Mouse (Mus musculus) liver, embryonic 14.5 days (tissue): ENCODE measurements around the gene Akt3. TPM values are rescaled to one million over a fixed set of nuclear protein-coding genes. Genes with fewer than 3 reads are reported as not detected.

Source experiments
- ATAC-seq: fragments of 200-750 bp; cut with Nextera tagmentation; 2 replicates; pipeline ENCODE4 v1.8.0; 2017; ENCODE audit warnings: moderate number of reproducible peaks, mild to moderate bottlenecking, moderate library complexity; ENCODE audit not compliant: insufficient read depth
- DNase-seq, 3 experiments: peaks; one replicate each; pipeline ENCODE4 v3.0.0-alpha.2; 2012 to 2013; ENCODE audit warnings: low read depth in 3 of 3, low spot score in 3 of 3
- H3K27ac ChIP-seq: fragments of 300-500 bp; sonication (generic); 2 replicates; pipeline ENCODE4 v1.5.1; 2014; ENCODE audit warnings: moderate library complexity, mild to moderate bottlenecking, control low read depth, inconsistent platforms
- H3K27me3 ChIP-seq: fragments of 300-500 bp; sonication (generic); 2 replicates; pipeline ENCODE4 v1.6.1; 2014; ENCODE audit warnings: mild to moderate bottlenecking, low read length, moderate library complexity; ENCODE audit not compliant: control insufficient read depth, insufficient read depth
- H3K36me3 ChIP-seq: fragments of 300-500 bp; sonication (generic); replicated peaks from 2 replicates; pipeline ENCODE4 v1.6.1; 2014; ENCODE audit warnings: low read depth; ENCODE audit not compliant: control insufficient read depth, insufficient read depth
- H3K4me1 ChIP-seq, 2 experiments: fragments of 200-500 bp in 1 of 2; fragments of 300-500 bp in 1 of 2; sonication (generic) in 1 of 2; replicated peaks; 2 replicates each; pipeline ENCODE4 v1.6.1; 2012 to 2014; ENCODE audit warnings: antibody characterized with exemption in 1 of 2, inconsistent platforms in 1 of 2, low read length in 1 of 2; ENCODE audit not compliant: control insufficient read depth in 2 of 2, insufficient read depth in 2 of 2
- H3K4me2 ChIP-seq: fragments of 300-500 bp; sonication (generic); 2 replicates; pipeline ENCODE4 v1.6.1; 2014; ENCODE audit warnings: low read depth, mild to moderate bottlenecking, control low read depth, moderate library complexity
- H3K4me3 ChIP-seq, 2 experiments: fragments of 200-500 bp in 1 of 2; fragments of 300-500 bp in 1 of 2; sonication (generic) in 1 of 2; 2 replicates each; pipeline ENCODE4 v1.5.1; 2012 to 2014; ENCODE audit warnings: low read depth in 2 of 2, low read length in 2 of 2, mild to moderate bottlenecking in 2 of 2, control low read depth in 1 of 2, inconsistent platforms in 1 of 2, moderate library complexity in 1 of 2; ENCODE audit not compliant: insufficient read depth in 1 of 2
- H3K9ac ChIP-seq: fragments of 300-500 bp; sonication (generic); replicated peaks from 2 replicates; pipeline ENCODE4 v1.6.1; 2014; ENCODE audit warnings: mild to moderate bottlenecking, control low read depth, moderate library complexity
- H3K9me3 ChIP-seq: fragments of 300-500 bp; sonication (generic); 2 replicates; pipeline ENCODE4 v1.6.1; 2016; ENCODE audit warnings: low read length, mixed read lengths; ENCODE audit not compliant: control insufficient read depth
- CTCF ChIP-seq: IDR thresholded peaks from 2 replicates; pipeline ENCODE4 v1.5.1; 2016; ENCODE audit warnings: antibody characterized with exemption, low read depth, control low read depth
- EP300 ChIP-seq: IDR thresholded peaks from 2 replicates; pipeline ENCODE4 v1.6.1; 2016; ENCODE audit warnings: antibody characterized with exemption, low read depth
- WGBS: fragments of 180-500 bp; shearing (Covaris S2); extraction: QIAGEN DNeasy Blood & Tissue Kit; methylation state at CpG from one replicate; pipeline ENCODE4 v1.1.7; 2014; ENCODE audit not compliant: insufficient replicate concordance; 5-methylcytosine and 5-hydroxymethylcytosine counted together
- polyA plus RNA-seq, 2 experiments: library from polyadenylated mRNA; depleted of rRNA in 1 of 2; stranded (reverse) in 1 of 2; unstranded in 1 of 2; fragments of >200 nt; fragmentation: Nextera tagmentation in 1 of 2; extraction: Ambion mirVana in 1 of 2; gene quantifications; 2 replicates each; pipeline versions ENCODE4 v1.2.1 to v1.2.3; 2012 to 2014

Gene Akt3
- polyA plus RNA-seq, 2 experiments: 0.56 to 1.1 TPM

DNA sequence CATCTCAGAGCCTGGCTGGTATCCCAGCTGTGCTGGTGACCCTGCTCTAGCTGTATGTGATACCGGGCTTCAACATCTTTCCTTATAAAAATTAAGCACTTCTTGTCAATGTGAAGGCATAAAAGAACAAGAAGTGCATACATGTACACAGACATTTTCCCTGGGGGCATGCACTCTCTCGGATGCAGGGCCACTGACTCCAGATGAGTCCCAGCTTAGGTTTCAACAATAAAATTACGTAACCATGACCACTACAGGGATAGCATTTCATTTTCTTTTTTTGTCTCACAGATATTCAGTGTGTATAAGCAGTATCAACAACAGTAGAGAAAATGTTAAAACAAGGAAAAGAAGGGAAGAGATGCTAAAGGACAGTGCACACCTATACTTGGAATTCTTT lies 227.3 kb downstream of the Akt3 start:
- H3K36me3 ChIP-seq: no peaks in the 10 kb centered on the region
- no peak overlapping the region for H3K9ac ChIP-seq
- H3K4me2 ChIP-seq: no peak overlapping the region
- no peak for TF ChIP-seq EP300
- TF ChIP-seq CTCF: no peak
- H3K9me3 ChIP-seq: no peaks in the 10 kb centered on the region
- DNase-seq (no peak), ATAC-seq (no peak)
- H3K27me3 ChIP-seq: no peaks in the 10 kb centered on the region
- WGBS: 72% methylated on average over 3 of the region's 3 CpGs
- H3K27ac ChIP-seq: no peak overlapping the region
- H3K4me1 ChIP-seq: no peaks in the 10 kb centered on the region
- H3K4me3 ChIP-seq: no peak overlapping the region

DNA sequence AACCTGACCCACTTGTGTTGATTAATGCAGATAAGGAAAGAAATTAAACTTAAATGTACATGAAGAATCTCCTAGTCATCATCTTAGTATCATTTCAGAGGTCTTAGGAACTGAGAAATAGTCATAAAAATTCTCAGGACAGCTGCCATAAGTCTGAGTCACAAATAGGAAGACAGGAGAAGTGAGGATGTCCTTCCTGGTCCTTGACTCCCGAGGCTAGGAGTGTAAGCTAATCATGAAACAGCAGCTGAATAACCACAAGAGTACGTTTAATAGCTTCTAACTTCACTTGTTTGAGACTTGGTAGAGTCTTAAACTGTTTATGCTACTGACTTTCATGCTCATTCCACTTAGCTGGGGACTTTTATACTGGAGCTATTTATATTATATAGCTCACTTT lies 229.0 kb downstream of the Akt3 start:
- DNase-seq (no peak), ATAC-seq (no peak)
- H3K27me3 ChIP-seq: no peaks in the 10 kb centered on the region
- no peak overlapping the region for H3K27ac ChIP-seq
- H3K9ac ChIP-seq: no peak overlapping the region
- no peaks in the 10 kb centered on the region for H3K4me1 ChIP-seq
- no peaks in the 10 kb centered on the region for H3K36me3 ChIP-seq
- no peaks in the 10 kb centered on the region for H3K9me3 ChIP-seq
- WGBS: 26% methylated on average over 2 of the region's 2 CpGs
- H3K4me3 ChIP-seq: no peak overlapping the region
- no peak overlapping the region for H3K4me2 ChIP-seq
- TF ChIP-seq CTCF (no peak), EP300 (no peak)

DNA sequence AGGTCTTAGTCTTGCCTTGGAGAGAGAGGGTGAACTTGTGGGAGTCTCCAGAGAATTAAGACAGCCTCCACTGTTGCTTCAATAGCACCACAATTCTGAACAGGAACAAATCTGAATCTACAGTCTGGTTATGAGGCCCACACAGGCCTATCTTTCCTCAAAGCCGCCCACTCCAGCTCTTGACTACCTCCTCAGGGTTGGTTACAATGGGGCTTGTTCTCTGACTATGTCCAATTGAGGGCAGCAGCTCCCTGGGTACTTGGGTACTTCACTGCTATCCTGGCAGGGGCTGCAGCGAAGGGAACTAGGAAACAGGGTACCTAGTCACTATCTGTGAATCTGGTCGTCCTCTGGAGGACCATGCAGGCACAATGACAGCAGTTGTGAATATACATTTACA lies 230.3 kb downstream of the Akt3 start:
- no peaks in the 10 kb centered on the region for H3K27me3 ChIP-seq
- no peak overlapping the region for H3K4me2 ChIP-seq
- H3K27ac ChIP-seq: no peak overlapping the region
- DNase-seq: no peak
- no peaks in the 10 kb centered on the region for H3K4me1 ChIP-seq
- no peak overlapping the region for H3K4me3 ChIP-seq
- TF ChIP-seq EP300: no peak
- TF ChIP-seq CTCF: no peak
- no peak overlapping the region for H3K9ac ChIP-seq
- H3K36me3 ChIP-seq: no peaks in the 10 kb centered on the region
- ATAC-seq: no peak
- no peaks in the 10 kb centered on the region for H3K9me3 ChIP-seq
- WGBS: 55% methylated on average over 3 of the region's 3 CpGs

DNA sequence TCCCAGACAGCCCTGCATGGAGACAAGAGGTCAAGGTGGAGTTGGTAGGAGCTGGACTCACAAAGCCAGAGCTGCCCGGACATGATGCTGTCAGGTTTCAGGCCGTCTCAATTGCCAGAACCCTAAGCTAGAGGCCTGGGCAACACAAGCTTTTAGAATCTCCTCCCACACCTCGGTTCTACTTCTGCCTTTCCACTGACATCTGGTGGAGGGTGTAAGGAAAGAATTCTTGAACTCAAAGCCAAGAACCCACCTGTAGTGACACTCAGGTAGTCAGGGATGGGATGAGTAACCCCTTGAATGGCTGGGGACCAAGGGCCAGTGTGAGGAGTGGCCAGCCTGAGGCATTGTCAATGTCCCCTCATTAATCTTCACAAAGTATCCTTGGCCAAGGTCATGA lies 235.3 kb downstream of the Akt3 start:
- DNase-seq (no peak), ATAC-seq (no peak)
- H3K36me3 ChIP-seq: no peaks in the 10 kb centered on the region
- H3K27me3 ChIP-seq: no peaks in the 10 kb centered on the region
- peaks cover 0 to 2% of the 10 kb centered on the region in 2 experiments; a peak in 1 of 4 replicates for H3K4me1 ChIP-seq
- H3K27ac ChIP-seq: no peak overlapping the region
- no peak overlapping the region for H3K9ac ChIP-seq
- H3K9me3 ChIP-seq: no peaks in the 10 kb centered on the region
- 47% methylated on average over 3 of the region's 3 CpGs for WGBS
- TF ChIP-seq CTCF (no peak), EP300 (no peak)
- H3K4me3 ChIP-seq: no peak overlapping the region
- H3K4me2 ChIP-seq: no peak overlapping the region

DNA sequence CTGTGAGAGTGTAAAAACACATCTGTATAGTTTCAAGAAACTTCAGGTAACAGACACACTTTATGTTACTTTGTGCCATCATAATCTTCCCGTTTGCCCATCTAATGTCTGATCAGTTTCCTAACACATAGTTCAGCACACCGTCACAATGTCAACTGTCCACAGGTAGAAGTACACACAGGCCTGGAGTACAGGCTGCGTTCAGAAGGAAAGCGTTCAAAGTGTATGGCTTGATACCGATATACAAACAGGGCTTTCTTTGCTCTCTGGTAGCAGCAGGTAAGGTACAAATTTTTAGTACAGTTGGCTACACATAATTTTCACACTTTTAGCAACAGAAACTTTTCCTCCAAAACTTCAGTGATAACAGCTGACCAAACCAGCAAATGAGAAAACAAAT lies 238.3 kb downstream of the Akt3 start:
- no peak for TF ChIP-seq EP300
- TF ChIP-seq CTCF: no peak
- H3K4me1 ChIP-seq: peaks cover 0 to 2% of the 10 kb centered on the region in 2 experiments; a peak in 1 of 4 replicates
- H3K9ac ChIP-seq: no peak overlapping the region
- no peak for DNase-seq
- 72% methylated on average over 5 of the region's 5 CpGs for WGBS
- H3K27me3 ChIP-seq: no peaks in the 10 kb centered on the region
- H3K9me3 ChIP-seq: no peaks in the 10 kb centered on the region
- ATAC-seq: no peak
- H3K4me3 ChIP-seq: no peak overlapping the region
- no peak overlapping the region for H3K4me2 ChIP-seq
- no peaks in the 10 kb centered on the region for H3K36me3 ChIP-seq
- H3K27ac ChIP-seq: no peak overlapping the region

DNA sequence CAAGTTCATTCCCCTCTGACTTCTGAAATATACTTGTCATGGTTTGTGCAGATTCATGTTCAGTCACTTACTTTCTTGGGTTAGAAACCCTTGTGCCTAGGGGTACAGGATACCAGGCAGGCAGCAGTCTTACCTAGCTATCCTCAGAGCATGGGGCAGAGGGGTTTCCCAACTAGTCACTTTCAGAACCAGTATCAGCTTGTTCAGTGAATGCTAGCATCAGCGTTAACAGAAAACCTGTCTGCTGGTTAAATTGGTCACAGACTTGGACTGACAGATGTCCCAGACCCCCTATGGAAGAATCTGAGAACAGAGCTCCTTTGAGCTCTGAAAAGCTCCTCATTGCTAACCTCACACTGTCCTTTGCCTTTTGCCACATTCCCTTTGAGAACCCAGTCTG lies 239.3 kb downstream of the Akt3 start:
- TF ChIP-seq EP300 (no peak), CTCF (no peak)
- no peak overlapping the region for H3K4me2 ChIP-seq
- H3K4me1 ChIP-seq: peaks cover 0 to 2% of the 10 kb centered on the region in 2 experiments; a peak in 1 of 4 replicates
- H3K27ac ChIP-seq: no peak overlapping the region
- H3K4me3 ChIP-seq: no peak overlapping the region
- no peaks in the 10 kb centered on the region for H3K36me3 ChIP-seq
- no peaks in the 10 kb centered on the region for H3K9me3 ChIP-seq
- ATAC-seq: no peak
- 73% methylated on average over 1 of the region's 1 CpGs for WGBS
- H3K9ac ChIP-seq: no peak overlapping the region
- no peak for DNase-seq
- H3K27me3 ChIP-seq: no peaks in the 10 kb centered on the region
